Mouse (Mus musculus) testis, adult 2 months (tissue): ENCODE data around the gene Zfp457. TPM values are rescaled to one million over a fixed set of nuclear protein-coding genes. Genes with fewer than 3 reads are reported as not detected.
"Not testable (repeated sequence)": the region's sequence is repeated elsewhere in the genome, so short reads cannot be mapped to it uniquely, and the experiment has no call there.

Experiments used
- H3K27ac ChIP-seq: fragments of 200-500 bp; 2 replicates; pipeline ENCODE4 v1.5.1; 2012; ENCODE audit warnings: low read depth, low read length; ENCODE audit not compliant: control insufficient read depth, insufficient read depth
- H3K27me3 ChIP-seq: fragments of 200-500 bp; 2 replicates; pipeline ENCODE4 v1.6.1; 2012; ENCODE audit warnings: mild to moderate bottlenecking, low read length, moderate library complexity; ENCODE audit not compliant: control insufficient read depth, insufficient read depth
- H3K36me3 ChIP-seq: fragments of 200-500 bp; 2 replicates; pipeline ENCODE4 v1.6.1; 2012; ENCODE audit warnings: mild to moderate bottlenecking, low read length; ENCODE audit not compliant: control insufficient read depth, insufficient read depth
- H3K4me1 ChIP-seq: fragments of 200-500 bp; 2 replicates; pipeline ENCODE4 v1.6.1; 2012; ENCODE audit warnings: low read length; ENCODE audit not compliant: control insufficient read depth, insufficient read depth
- H3K4me3 ChIP-seq: fragments of 200-500 bp; 2 replicates; pipeline ENCODE4 v1.5.1; 2012; ENCODE audit warnings: low read depth, mild to moderate bottlenecking, low read length, moderate library complexity, mixed read lengths; ENCODE audit not compliant: control insufficient read depth
- CTCF ChIP-seq: fragments of 200-500 bp; IDR thresholded peaks from 2 replicates; pipeline ENCODE4 v1.5.1; 2012; ENCODE audit warnings: low read depth, mild to moderate bottlenecking, inconsistent platforms, low read length, moderate library complexity; ENCODE audit not compliant: control insufficient read depth, insufficient read depth, insufficient replicate concordance
- POLR2A ChIP-seq: fragments of 200-500 bp; IDR thresholded peaks from 2 replicates; pipeline ENCODE4 v1.6.1; 2012; ENCODE audit warnings: low read depth, mild to moderate bottlenecking, inconsistent platforms, low read length, moderate library complexity; ENCODE audit not compliant: control insufficient read depth
- polyA plus RNA-seq: library from polyadenylated mRNA; depleted of rRNA; stranded (reverse); fragments of >200 nt; gene quantifications from 2 replicates; pipeline ENCODE4 v1.2.3, GENCODE M21; 2012; rRNA removed

Zfp457 gene
- 1.2 and 1.5 TPM in 2 replicates for polyA plus RNA-seq

DNA sequence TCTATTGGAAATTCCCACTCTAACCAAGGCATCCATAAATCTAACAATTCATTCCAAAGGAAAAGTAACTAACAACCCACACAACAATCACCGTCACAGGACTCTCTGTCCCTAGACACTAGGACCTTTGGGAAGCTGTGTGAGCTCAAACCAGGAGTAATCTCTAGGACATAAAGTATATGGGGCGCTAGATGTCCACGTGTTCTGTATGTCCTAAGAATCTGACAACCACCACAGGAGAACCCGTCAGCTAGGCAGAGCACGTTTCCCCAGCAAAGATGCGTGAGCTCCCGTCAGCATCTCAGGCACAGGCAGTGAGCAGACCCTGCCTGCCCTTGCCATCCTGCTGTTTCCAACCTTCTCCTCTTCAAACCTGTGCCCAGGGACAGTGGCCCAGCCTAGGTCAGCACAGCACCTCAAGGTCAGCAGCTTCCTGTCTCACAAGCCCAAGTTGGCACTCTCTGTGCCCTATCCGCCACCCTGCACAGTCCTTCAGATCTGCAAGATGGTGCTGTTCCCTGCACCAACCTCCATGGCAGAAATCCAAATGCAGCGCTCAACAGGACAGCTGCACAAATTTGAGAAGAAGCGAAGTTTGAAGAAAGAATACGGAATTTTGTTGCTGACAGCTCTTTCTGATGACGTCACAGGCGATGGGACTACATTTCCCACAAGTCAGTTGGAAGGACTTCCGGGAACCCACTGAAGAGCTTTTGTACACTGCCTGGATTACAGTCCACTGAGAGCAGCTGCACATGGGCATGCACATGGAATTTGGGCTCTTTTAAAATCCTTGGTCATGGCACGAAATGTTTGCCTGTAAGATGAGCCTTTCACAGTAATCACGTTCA lies at the start of gene Zfp457:
Zfp457 (minus strand) TSS at position 664 of the 851 bp plus-strand sequence.
- Histone ChIP-seq H3K4me3 (peak within 1 kb of the TSS; percentile 82), H3K27ac (peak within 1 kb of the TSS; percentile 19), H3K36me3 (no peaks in the 10 kb centered on the region), H3K4me1 (peaks cover 3% of the 10 kb centered on the region), H3K27me3 (no peaks in the 10 kb centered on the region)
- peak; percentile 63; the same call in 1 of the 2 replicates for TF ChIP-seq POLR2A
- no peak for TF ChIP-seq CTCF

DNA sequence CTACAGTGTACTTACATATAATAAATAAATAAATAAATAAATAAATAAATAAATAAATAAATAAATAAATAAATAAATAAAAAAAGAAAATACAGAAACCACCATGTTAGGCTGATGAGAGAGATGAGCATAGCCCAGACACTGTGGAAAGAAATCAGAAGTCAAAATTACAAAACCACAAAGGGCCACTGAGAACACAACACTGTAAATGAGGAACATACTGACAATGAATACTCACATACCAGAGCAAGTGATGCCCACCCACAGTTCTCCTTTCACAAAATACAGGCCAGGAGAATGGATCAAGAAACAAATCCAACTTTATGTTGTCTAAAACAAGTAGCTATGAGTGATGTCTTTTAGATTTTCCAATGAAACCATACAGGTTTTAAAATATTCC lies 45.6 kb upstream of the Zfp457 start:
- TF ChIP-seq CTCF (no peak), POLR2A (no peak)

DNA sequence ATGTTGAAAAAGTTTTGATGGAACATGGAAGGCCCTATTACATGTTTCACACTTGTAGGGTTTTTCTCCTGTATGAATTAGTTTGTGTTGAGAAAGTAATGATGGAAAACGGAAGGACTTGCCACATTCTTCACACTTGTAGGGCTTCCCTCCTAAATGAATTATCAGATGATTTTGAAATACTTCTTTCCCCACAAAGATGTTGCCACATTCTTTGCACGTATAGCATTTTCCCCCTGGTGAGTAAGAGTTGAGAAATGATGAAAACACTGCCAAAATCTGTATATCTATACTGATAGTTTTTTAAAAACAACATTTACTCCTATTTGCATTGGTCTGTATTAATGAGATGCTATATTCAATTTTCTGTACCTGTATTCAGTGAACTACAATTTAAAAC lies 37.1 kb upstream of the Zfp457 start:
- Histone ChIP-seq H3K27ac (no peak overlapping the region), H3K4me3 (no peak overlapping the region), H3K36me3 (no peaks in the 10 kb centered on the region), H3K4me1 (no peaks in the 10 kb centered on the region), H3K27me3 (no peaks in the 10 kb centered on the region)
- TF ChIP-seq POLR2A = no peak
- TF ChIP-seq CTCF = no peak

More for the DNA sequence above, 45.6 kb upstream of the Zfp457 start:
- H3K36me3 ChIP-seq = no peaks in the 10 kb centered on the region
- H3K27me3 ChIP-seq = no peaks in the 10 kb centered on the region
- no peak overlapping the region for H3K27ac ChIP-seq
- no peak overlapping the region for H3K4me3 ChIP-seq
- no peaks in the 10 kb centered on the region for H3K4me1 ChIP-seq

DNA sequence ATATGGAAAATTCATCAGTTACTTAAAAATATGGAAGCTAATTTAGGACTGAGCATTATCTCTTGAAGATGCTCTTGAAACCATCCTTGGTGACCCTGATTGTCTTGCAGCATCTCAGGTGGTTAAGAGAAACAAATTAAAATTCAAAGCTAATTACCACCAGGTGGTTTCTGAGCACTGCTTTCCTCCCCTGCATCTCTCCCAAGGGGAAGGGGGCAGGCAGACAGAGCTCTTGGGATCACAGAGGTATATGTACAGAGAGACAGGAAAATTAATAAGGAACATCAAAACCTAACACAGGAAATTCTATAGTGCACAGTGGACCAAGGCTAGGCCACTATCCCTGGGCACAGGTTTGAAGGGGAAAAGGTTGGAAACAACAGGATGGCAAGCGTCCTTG lies 26.6 kb upstream of the Zfp457 start:
- TF ChIP-seq CTCF (no peak), POLR2A (no peak)
- Histone ChIP-seq H3K4me3 (no peak overlapping the region; the same call in 1 of the 2 replicates), H3K36me3 (no peaks in the 10 kb centered on the region), H3K4me1 (peaks cover 10% of the 10 kb centered on the region), H3K27ac (no peak overlapping the region), H3K27me3 (no peaks in the 10 kb centered on the region)

DNA sequence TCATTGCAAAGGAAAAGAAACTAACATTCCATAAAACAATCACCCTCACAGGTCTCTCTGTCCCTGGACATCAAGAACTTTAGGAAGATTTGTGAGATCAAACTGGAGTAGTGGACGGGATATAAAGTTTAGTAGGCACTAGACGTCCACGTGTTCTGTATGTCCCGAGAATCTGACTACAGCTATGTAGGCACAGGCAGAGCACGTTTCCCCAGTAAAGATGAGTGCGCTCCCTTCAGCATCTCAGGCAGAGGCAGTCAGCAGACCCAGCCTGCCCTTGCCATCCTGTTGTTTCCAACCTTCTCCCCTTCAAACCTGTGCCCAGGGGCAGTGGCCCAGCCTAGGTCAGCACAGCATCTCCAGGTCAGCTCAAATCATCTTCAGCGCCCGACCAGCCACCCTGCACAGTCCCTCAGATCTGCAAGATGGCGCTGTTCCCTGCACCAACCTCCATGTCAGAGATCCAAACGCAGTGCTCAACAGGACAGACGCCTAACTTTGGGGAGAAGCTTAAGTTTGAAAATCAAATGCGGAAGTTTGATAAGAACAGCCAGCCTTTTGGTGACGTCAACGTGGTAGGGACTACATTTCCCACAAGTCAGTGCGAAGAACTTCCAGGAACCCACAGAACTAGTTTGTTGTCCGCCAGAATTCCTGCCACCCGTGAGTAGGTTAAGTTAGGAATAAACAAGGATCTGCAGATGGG lies 25.9 kb upstream of the Zfp457 start, which contains the start of gene Zfp595:
Zfp595 (minus strand) TSS at position 552 of the 706 bp plus-strand sequence.
- Histone ChIP-seq H3K27me3 (no peaks in the 10 kb centered on the region), H3K27ac (peak within 1 kb of the TSS; percentile 64; the same call in 1 of the 2 replicates), H3K4me3 (peak within 1 kb of the TSS; percentile 93), H3K4me1 (peaks cover 10% of the 10 kb centered on the region), H3K36me3 (no peaks in the 10 kb centered on the region)
- TF ChIP-seq POLR2A (no peak), CTCF (peak; percentile 55; the same call in 1 of the 2 replicates)

DNA sequence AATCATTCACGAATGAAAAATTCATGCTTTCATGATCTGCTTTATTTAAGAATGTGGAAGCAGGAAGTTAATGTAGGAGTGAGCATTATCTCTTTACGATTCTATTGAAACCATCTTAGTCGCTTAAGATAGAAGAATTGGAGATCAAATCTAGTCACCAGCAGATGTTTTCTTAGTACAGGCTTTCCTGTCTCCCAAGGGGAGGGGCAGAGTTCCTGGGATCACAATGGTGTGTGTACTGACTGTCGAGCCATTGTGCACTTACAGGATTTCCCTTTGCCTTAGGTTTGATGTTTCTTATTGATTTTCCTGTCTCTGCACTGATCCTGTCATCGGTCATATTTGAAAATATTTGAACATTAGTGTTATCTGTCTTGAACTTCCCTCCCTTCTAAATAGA lies 433 bp upstream of the Zfp457 start:
- H3K36me3 ChIP-seq = no peaks in the 10 kb centered on the region
- H3K27me3 ChIP-seq = no peaks in the 10 kb centered on the region
- peaks cover 3% of the 10 kb centered on the region for H3K4me1 ChIP-seq
- TF ChIP-seq CTCF (no peak), POLR2A (no peak)
- H3K4me3 ChIP-seq = no peak overlapping the region; the same call in 1 of the 2 replicates
- H3K27ac ChIP-seq = no peak overlapping the region

DNA sequence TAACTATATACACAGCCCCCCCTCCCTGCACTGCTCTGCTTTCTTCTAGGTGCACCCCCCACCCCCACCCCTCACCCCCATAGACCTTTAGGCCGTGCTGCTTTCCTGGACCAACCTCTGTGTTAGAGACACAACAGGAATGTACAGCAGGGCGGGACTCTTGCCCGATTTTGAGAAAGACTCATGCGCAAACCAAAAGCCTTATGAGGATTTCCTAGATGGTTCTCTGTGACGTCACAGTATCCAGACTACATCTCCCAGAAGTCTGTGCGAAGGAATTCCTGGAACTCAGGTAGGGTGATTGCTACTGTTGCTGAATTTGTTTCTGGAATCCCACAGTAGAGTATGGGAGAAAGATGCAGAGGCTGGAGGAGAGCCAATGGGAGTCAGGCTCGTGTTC lies 28.0 kb downstream of the Zfp457 start, which contains the start of gene Zfp458:
Zfp458 (minus strand) TSS at position 153 of the 400 bp plus-strand sequence.
- Histone ChIP-seq H3K4me3 (peak within 1 kb of the TSS; percentile 80), H3K27ac (no peak within 1 kb of the TSS), H3K27me3 (no peaks in the 10 kb centered on the region), H3K36me3 (no peaks in the 10 kb centered on the region), H3K4me1 (no peaks in the 10 kb centered on the region)
- TF ChIP-seq POLR2A = no peak
- no peak for TF ChIP-seq CTCF

DNA sequence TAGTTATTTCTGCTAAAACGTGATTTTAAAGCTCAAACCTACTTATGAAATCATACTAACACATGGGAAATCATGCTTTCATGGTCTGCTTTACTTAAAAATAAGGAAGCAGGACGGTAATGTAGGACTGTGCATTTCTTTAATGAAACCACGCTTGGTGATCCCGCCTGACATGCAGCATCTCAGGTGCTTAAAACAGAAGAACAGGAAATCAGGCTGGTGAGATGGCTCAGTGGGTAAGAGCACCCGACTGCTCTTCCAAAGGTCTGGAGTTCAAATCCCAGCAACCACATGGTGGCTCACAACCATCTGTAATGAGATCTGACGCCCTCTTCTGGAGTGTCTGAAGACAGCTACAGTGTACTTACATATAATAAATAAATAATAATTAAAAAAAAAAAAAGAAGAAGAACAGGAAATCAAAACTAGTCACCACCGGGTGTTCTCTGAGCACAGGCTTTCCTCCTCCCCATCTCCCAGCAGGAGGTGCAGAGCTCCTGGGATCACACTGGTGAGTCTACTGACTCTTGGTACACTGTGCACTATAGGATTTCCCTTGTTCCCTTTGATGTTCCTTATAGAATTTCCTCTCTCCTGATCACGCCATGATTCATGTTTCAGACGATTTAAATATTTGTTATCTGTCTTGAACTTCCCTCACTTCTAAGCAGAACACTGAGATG lies 36.8 kb downstream of the Zfp457 start:
- H3K36me3 ChIP-seq, H3K27me3 ChIP-seq, H3K4me1 ChIP-seq, H3K27ac ChIP-seq: not testable (repeated sequence)
- peak overlapping the region; percentile 92 for H3K4me3 ChIP-seq
